In genomic region chr6:146824727-146825486, GRCm38 (mm10) we compare ENCODE assay signal across 9 mouse cellular contexts. TPM values are rescaled to one million over a fixed set of nuclear protein-coding genes. Genes with fewer than 3 reads are reported as not detected.
DNase-seq lines count a peak whose midpoint lies in the region; ATAC-seq and TF ChIP-seq lines count a peak whose summit lies in the region.
"Had no signal": no experiment of that assay in that cellular context is flagged by ENCODE, and none has a peak within 500 bp of the region (broad histone marks: within the 10 kb centered on the region; RNA-seq: fewer than 3 reads in every experiment).

No protein-coding gene starts in this region.

- H3K79me2 ChIP-seq in MEL (ENCODE audit: control insufficient read depth, insufficient read depth, low read length, poor library complexity): no peaks in the 10 kb centered on the region; the same call in 1 of the 2 replicates

- DNase-seq in MEL (ENCODE audit: low read depth, low spot score): peak; percentile 66
- DNase-seq in c-Kit-negative CD71-positive TER-119-positive erythroid progenitor cells, embryonic 14.5 days (ENCODE audit: low read depth, low spot score): peak; percentile 16
- peak; percentile 73 for DNase-seq in forebrain, embryonic 10.5 days (ENCODE audit: extremely low spot score, low spot score)
- DNase-seq in hindbrain, embryonic 11.5 days (ENCODE audit: low spot score): peak; percentile 78
- peak; percentile 32 for DNase-seq in layer of hippocampus, adult 9-11 months
- DNase-seq in lung, postnatal 4 days: peak; percentile 49 to 71
- peak; percentile 49 for DNase-seq in right cerebral cortex, adult 18-20 months
- peak; percentile 40 for DNase-seq in yolk sac, embryonic 10.5 days (ENCODE audit: low spot score)

- WGBS in forebrain, embryonic 10.5 days: 44% methylated on average over 16 of the region's 16 CpGs
- WGBS in hindbrain, embryonic 11.5 days: 43% methylated on average over 16 of the region's 16 CpGs

- H3K4me1 ChIP-seq in MEL (ENCODE audit: control insufficient read depth in 1 of 2, insufficient read depth in 2 of 2, low read length in 2 of 2): no peaks in the 10 kb centered on the region; a peak in 1 of 4 replicates
- no peaks in the 10 kb centered on the region for H3K4me1 ChIP-seq in forebrain, embryonic 10.5 days
- no peaks in the 10 kb centered on the region for H3K4me1 ChIP-seq in hindbrain, embryonic 11.5 days (replicated peaks; ENCODE audit: control insufficient read depth, insufficient read depth, low read length)
- H3K4me1 ChIP-seq: heart, embryonic 15.5 days had no signal

- H3K4me3 ChIP-seq in MEL (ENCODE audit: control insufficient read depth in 1 of 2, insufficient read depth in 1 of 2, low read depth in 2 of 2, low read length in 2 of 2): no peak overlapping the region
- no peak overlapping the region for H3K4me3 ChIP-seq in forebrain, embryonic 10.5 days
- H3K4me3 ChIP-seq in hindbrain, embryonic 11.5 days (ENCODE audit: low read depth, low read length): no peak overlapping the region
- H3K4me3 ChIP-seq: heart, embryonic 15.5 days had no signal

- no peak for TF ChIP-seq EP300 in MEL (IDR thresholded peaks at IDR 0.05; ENCODE audit: low read depth in 1 of 2, low read length in 2 of 2)

- H3K4me2 ChIP-seq in hindbrain, embryonic 11.5 days (replicated peaks; ENCODE audit: low read depth, low read length): no peak overlapping the region
- H3K4me2 ChIP-seq: heart, embryonic 15.5 days had no signal

- peak; percentile 40; the same call in 1 of the 2 replicates for ATAC-seq in hindbrain, embryonic 11.5 days (ENCODE audit: low FRiP score)

- TF ChIP-seq CTCF in MEL (IDR thresholded peaks at IDR 0.05 in 2 of 3, conservative IDR thresholded peaks at IDR 0.05 in 1 of 3; ENCODE audit: control insufficient read depth in 1 of 3, insufficient read depth in 1 of 3, low read depth in 2 of 3, low read length in 3 of 3, poor library complexity in 1 of 3, severe bottlenecking in 1 of 3): peak; percentile 70 to 87 (median 78)

- TF ChIP-seq RAD21 in MEL (IDR thresholded peaks at IDR 0.05; ENCODE audit: low read depth, low read length): peak; percentile 79

- no peak overlapping the region for H3K9ac ChIP-seq in MEL (ENCODE audit: control insufficient read depth, low read depth, low read length, poor library complexity, severe bottlenecking)
- H3K9ac ChIP-seq in hindbrain, embryonic 11.5 days (ENCODE audit: low read depth, low read length): no peak overlapping the region
- H3K9ac ChIP-seq: heart, embryonic 15.5 days had no signal

- no peak for TF ChIP-seq POLR2A in MEL (IDR thresholded peaks at IDR 0.05; ENCODE audit: control insufficient read depth in 1 of 2, insufficient read depth in 1 of 2, low read depth in 1 of 2, low read length in 2 of 2, poor library complexity in 1 of 2)

- H3K27me3 ChIP-seq in MEL (ENCODE audit: control insufficient read depth in 1 of 2, insufficient read depth in 2 of 2, low read length in 2 of 2): no peaks in the 10 kb centered on the region
- H3K27me3 ChIP-seq in forebrain, embryonic 10.5 days (ENCODE audit: poor library complexity, severe bottlenecking): no peaks in the 10 kb centered on the region
- H3K27me3 ChIP-seq in hindbrain, embryonic 11.5 days (ENCODE audit: control insufficient read depth, insufficient read depth, low read length): no peaks in the 10 kb centered on the region
- H3K27me3 ChIP-seq: heart, embryonic 15.5 days had no signal

- no peak overlapping the region for H3K27ac ChIP-seq in MEL (ENCODE audit: control insufficient read depth, low read depth, low read length)
- H3K27ac ChIP-seq in forebrain, embryonic 10.5 days: no peak overlapping the region
- H3K27ac ChIP-seq in hindbrain, embryonic 11.5 days (ENCODE audit: low read depth, low read length): no peak overlapping the region
- H3K27ac ChIP-seq: heart, embryonic 15.5 days had no signal

- H3K9me3 ChIP-seq in MEL (replicated peaks; ENCODE audit: insufficient read depth, low read length): no peaks in the 10 kb centered on the region
- no peaks in the 10 kb centered on the region for H3K9me3 ChIP-seq in forebrain, embryonic 10.5 days
- no peaks in the 10 kb centered on the region for H3K9me3 ChIP-seq in hindbrain, embryonic 11.5 days (ENCODE audit: control insufficient read depth, low read length)
- H3K9me3 ChIP-seq: heart, embryonic 15.5 days had no signal

- H3K36me3 ChIP-seq in MEL (ENCODE audit: control insufficient read depth in 1 of 2, insufficient read depth in 2 of 2, low read length in 2 of 2): peaks cover 0 to 3% of the 10 kb centered on the region in 2 experiments; a peak in 2 of 4 replicates
- H3K36me3 ChIP-seq in forebrain, embryonic 10.5 days (replicated peaks): no peaks in the 10 kb centered on the region
- H3K36me3 ChIP-seq in hindbrain, embryonic 11.5 days (ENCODE audit: control insufficient read depth, insufficient read depth, low read length): no peaks in the 10 kb centered on the region
- H3K36me3 ChIP-seq: heart, embryonic 15.5 days had no signal

TF ChIP-seq in MEL, 35 proteins besides CTCF, POLR2A, EP300 and RAD21:
- TF ChIP-seq ZC3H11A (IDR thresholded peaks at IDR 0.05; ENCODE audit: low read depth, low read length) (peak; percentile 72), MAX (IDR thresholded peaks at IDR 0.05; ENCODE audit: low read length) (peak; percentile 37; the same call in 1 of the 2 replicates), ZKSCAN1 (IDR thresholded peaks at IDR 0.05; ENCODE audit: low read depth, low read length) (no peak), CHD1 (IDR thresholded peaks at IDR 0.05; ENCODE audit: low read depth, low read length) (no peak), SMC3 (IDR thresholded peaks at IDR 0.05; ENCODE audit: low read depth, low read length) (peak; percentile 78)
TF ChIP-seq in MEL: peak in this region for 3.

RNA-seq across cellular contexts. Expression of gene Smco2, which starts 25.0 kb away (rescaled TPM):
- not detected in 2 replicates for total RNA-seq in MEL (2012; rRNA removed)
- not detected for polyA plus RNA-seq in MEL (2012; ENCODE audit: insufficient read depth in 1 of 2, insufficient read length in 2 of 2, low read depth in 1 of 2, low replicate concordance in 2 of 2, missing spikeins in 1 of 2)
- polyA plus RNA-seq in forebrain, embryonic 10.5 days (2016; fragmentation: Nextera tagmentation; extraction: Ambion mirVana): not detected in 2 replicates
- not detected in 2 replicates for polyA plus RNA-seq in hindbrain, embryonic 11.5 days (2014; fragmentation: Nextera tagmentation; extraction: Ambion mirVana)

RNA-seq across cellular contexts. Expression of gene Arntl2, which starts 29.1 kb away (rescaled TPM):
- 16.8 and 20.2 TPM in 2 replicates for total RNA-seq in MEL (2012; rRNA removed)
- 10 to 100 TPM in 1 of 2 experiments, not detected in 1; 20.6 TPM for polyA plus RNA-seq in MEL (2012; ENCODE audit: insufficient read depth in 1 of 2, insufficient read length in 2 of 2, low read depth in 1 of 2, low replicate concordance in 2 of 2, missing spikeins in 1 of 2)
- 1.4 and 2.2 TPM in 2 replicates for polyA plus RNA-seq in forebrain, embryonic 10.5 days (2016; fragmentation: Nextera tagmentation; extraction: Ambion mirVana)
- polyA plus RNA-seq in hindbrain, embryonic 11.5 days (2014; fragmentation: Nextera tagmentation; extraction: Ambion mirVana): 1.7 and 2.8 TPM in 2 replicates

Comparison
In these comparisons a context has a peak if more than half of its experiments do, and no peak if none do; other contexts are left out.
1. DNase-seq: peak in every context shown above with its lines; median percentile 78 in hindbrain, embryonic 11.5 days; 73 in forebrain, embryonic 10.5 days; 66 in MEL; 60 in lung, postnatal 4 days; 49 in right cerebral cortex, adult 18-20 months; 40 in yolk sac, embryonic 10.5 days; 32 in layer of hippocampus, adult 9-11 months; 16 in c-Kit-negative CD71-positive TER-119-positive erythroid progenitor cells, embryonic 14.5 days.